Mouse (Mus musculus) lung, postnatal 0 days (tissue): ENCODE measurements around the gene Eid2b.

Experiments used
- CTCF ChIP-seq: IDR thresholded peaks from 2 replicates; pipeline ENCODE4 v1.5.1; 2016; ENCODE audit warnings: antibody characterized with exemption, mild to moderate bottlenecking
- EP300 ChIP-seq: IDR thresholded peaks from 2 replicates; pipeline ENCODE4 v1.6.1; 2016; ENCODE audit warnings: antibody characterized with exemption, mild to moderate bottlenecking, control low read depth

DNA sequence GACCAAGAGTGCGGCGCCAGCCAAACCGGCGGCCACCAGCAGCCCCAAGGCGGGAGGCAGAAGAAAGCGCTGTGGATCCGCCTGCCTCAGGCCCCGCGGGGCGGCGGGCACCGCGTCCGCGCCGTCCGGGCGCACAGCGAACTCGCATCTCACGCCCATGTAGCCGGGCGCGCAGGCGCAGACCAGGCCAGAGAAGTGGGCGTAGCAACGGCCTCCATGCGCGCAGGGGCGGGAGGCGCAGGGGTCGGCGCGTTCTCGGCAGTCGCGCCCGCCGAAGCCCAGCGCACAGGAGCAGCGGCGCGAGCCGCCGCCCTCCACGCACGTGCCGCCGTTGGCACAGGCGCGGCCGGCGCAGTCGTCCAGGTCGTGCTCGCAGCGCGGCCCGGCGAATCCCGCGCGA is 16.9 kb downstream of the Eid2b start:
- TF ChIP-seq EP300 (no peak), CTCF (no peak)
